Mouse (Mus musculus): ENCODE measurements around the gene Cklf. TPM values are rescaled to one million over a fixed set of nuclear protein-coding genes. Genes with fewer than 3 reads are reported as not detected.

Cklf gene
- polyA plus RNA-seq, 2 experiments, result 13.6 to 16.5 TPM

GRCm38 (mm10) chr8:104232919-104233318 lies 17.7 kb upstream of the Cklf start:
- ATAC-seq (ENCODE audit: insufficient read depth) (no peak), DNase-seq (ENCODE audit: low read depth in 3 of 3, low spot score in 3 of 3) (no peak)
- TF ChIP-seq EP300 (IDR thresholded peaks at IDR 0.05; ENCODE audit: low read depth) (no peak), CTCF (IDR thresholded peaks at IDR 0.05; ENCODE audit: low read depth) (no peak)
- Histone ChIP-seq H3K27ac (no peak overlapping the region), H3K9me3 (ENCODE audit: control insufficient read depth, low read length) (no peaks in the 10 kb centered on the region), H3K9ac (replicated peaks) (no peak overlapping the region), H3K36me3 (replicated peaks; ENCODE audit: control insufficient read depth, insufficient read depth, low read depth) (peaks cover 6% of the 10 kb centered on the region; the same call in 1 of the 2 replicates), H3K4me2 (ENCODE audit: low read depth) (no peak overlapping the region), H3K27me3 (ENCODE audit: control insufficient read depth, insufficient read depth, low read length) (no peaks in the 10 kb centered on the region), H3K4me3 (ENCODE audit: insufficient read depth in 1 of 2, low read depth in 2 of 2, low read length in 2 of 2) (no peak overlapping the region), H3K4me1 (replicated peaks; ENCODE audit: control insufficient read depth in 2 of 2, insufficient read depth in 2 of 2, low read length in 1 of 2) (peaks cover 0 to 5% of the 10 kb centered on the region in 2 experiments; a peak in 2 of 4 replicates)
- WGBS (ENCODE audit: insufficient replicate concordance), result 60% methylated on average over 5 of the region's 5 CpGs

DNA sequence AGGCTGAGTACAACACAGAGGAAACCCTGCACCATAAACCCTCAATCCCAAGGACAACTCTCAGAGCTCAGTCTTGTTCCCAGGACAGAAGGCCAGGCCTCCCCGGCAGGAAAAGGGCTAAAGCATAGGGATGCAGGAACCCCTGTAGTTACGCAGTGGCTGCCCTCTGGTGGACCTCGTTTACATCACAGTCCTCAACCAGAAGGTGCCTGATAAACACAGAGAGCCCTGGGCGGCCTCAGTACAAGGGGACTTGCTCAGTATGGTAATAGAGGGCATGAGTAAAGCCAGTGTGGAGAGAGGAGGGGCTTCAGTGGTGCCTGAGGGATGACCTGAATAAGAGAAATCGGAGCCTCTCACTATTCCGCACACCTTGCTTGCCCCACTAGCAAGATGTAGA lies 16.1 kb upstream of the Cklf start:
- Histone ChIP-seq H3K4me1 (replicated peaks; ENCODE audit: control insufficient read depth in 2 of 2, insufficient read depth in 2 of 2, low read length in 1 of 2) (peaks cover 0 to 8% of the 10 kb centered on the region in 2 experiments; a peak in 2 of 4 replicates), H3K27me3 (ENCODE audit: control insufficient read depth, insufficient read depth, low read length) (no peaks in the 10 kb centered on the region), H3K9ac (replicated peaks) (no peak overlapping the region), H3K27ac (no peak overlapping the region), H3K9me3 (ENCODE audit: control insufficient read depth, low read length) (no peaks in the 10 kb centered on the region), H3K4me2 (ENCODE audit: low read depth) (no peak overlapping the region), H3K4me3 (ENCODE audit: insufficient read depth in 1 of 2, low read depth in 2 of 2, low read length in 2 of 2) (no peak overlapping the region), H3K36me3 (replicated peaks; ENCODE audit: control insufficient read depth, insufficient read depth, low read depth) (no peaks in the 10 kb centered on the region; the same call in 1 of the 2 replicates)
- ATAC-seq (ENCODE audit: insufficient read depth) (no peak), DNase-seq (ENCODE audit: low read depth in 3 of 3, low spot score in 3 of 3) (no peak)
- TF ChIP-seq CTCF (IDR thresholded peaks at IDR 0.05; ENCODE audit: low read depth) (peak; percentile 54), EP300 (IDR thresholded peaks at IDR 0.05; ENCODE audit: low read depth) (no peak)
- 52% methylated on average over 6 of the region's 6 CpGs for WGBS (ENCODE audit: insufficient replicate concordance)

- Histone ChIP-seq H3K36me3 (replicated peaks; ENCODE audit: control insufficient read depth, insufficient read depth, low read depth) (no peaks in the 10 kb centered on the region), H3K4me2 (ENCODE audit: low read depth) (no peak overlapping the region; the same call in 1 of the 2 replicates), H3K4me1 (replicated peaks; ENCODE audit: control insufficient read depth in 2 of 2, insufficient read depth in 2 of 2, low read length in 1 of 2) (peaks cover 0 to 10% of the 10 kb centered on the region in 2 experiments; a peak in 2 of 4 replicates), H3K4me3 (ENCODE audit: insufficient read depth in 1 of 2, low read depth in 2 of 2, low read length in 2 of 2) (no peak overlapping the region), H3K9me3 (ENCODE audit: control insufficient read depth, low read length) (no peaks in the 10 kb centered on the region), H3K9ac (replicated peaks) (no peak overlapping the region), H3K27me3 (ENCODE audit: control insufficient read depth, insufficient read depth, low read length) (no peaks in the 10 kb centered on the region), H3K27ac (no peak overlapping the region)
- TF ChIP-seq EP300 (IDR thresholded peaks at IDR 0.05; ENCODE audit: low read depth), result no peak
- TF ChIP-seq CTCF (IDR thresholded peaks at IDR 0.05; ENCODE audit: low read depth), result no peak
- DNase-seq (ENCODE audit: low read depth in 3 of 3, low spot score in 3 of 3) (no peak), ATAC-seq (ENCODE audit: insufficient read depth) (peak; percentile 72)
- 26% methylated on average over 10 of the region's 10 CpGs for WGBS (ENCODE audit: insufficient replicate concordance)
Measured at GRCm38 (mm10) chr8:104239418-104239861, 11.2 kb upstream of the Cklf start.

GRCm38 (mm10) chr8:104242038-104242644 lies 8.5 kb upstream of the Cklf start:
- TF ChIP-seq EP300 (IDR thresholded peaks at IDR 0.05; ENCODE audit: low read depth) (no peak), CTCF (IDR thresholded peaks at IDR 0.05; ENCODE audit: low read depth) (no peak)
- no peak for ATAC-seq (ENCODE audit: insufficient read depth)
- 54% methylated on average over 12 of the region's 12 CpGs for WGBS (ENCODE audit: insufficient replicate concordance)

DNA sequence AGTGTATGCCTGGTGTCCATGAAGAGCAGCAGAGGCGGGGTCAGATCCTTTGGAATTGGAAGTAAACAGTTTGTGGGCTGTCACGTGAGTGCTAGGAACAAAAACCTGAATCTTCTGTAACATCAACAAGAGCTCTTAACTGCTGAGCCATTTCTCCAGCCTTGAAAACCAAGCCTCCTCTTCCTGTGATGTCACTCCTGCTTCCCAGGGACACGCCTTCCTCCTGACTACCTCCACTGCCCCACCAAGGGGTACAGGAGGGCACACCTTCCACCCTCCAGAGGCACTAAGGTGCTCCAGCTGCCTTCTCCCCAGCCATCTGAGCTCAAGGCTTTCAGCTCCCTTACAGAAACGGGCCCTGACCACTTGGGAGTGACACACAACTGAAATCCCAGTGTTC lies 4.0 kb upstream of the Cklf start:
- DNase-seq (ENCODE audit: low read depth in 3 of 3, low spot score in 3 of 3) (no peak), ATAC-seq (ENCODE audit: insufficient read depth) (no peak)
- 72% methylated on average over 4 of the region's 4 CpGs for WGBS (ENCODE audit: insufficient replicate concordance)
- Histone ChIP-seq H3K36me3 (replicated peaks; ENCODE audit: control insufficient read depth, insufficient read depth, low read depth) (no peaks in the 10 kb centered on the region), H3K4me1 (replicated peaks; ENCODE audit: control insufficient read depth in 2 of 2, insufficient read depth in 2 of 2, low read length in 1 of 2) (peaks cover 9 to 27% of the 10 kb centered on the region in 2 experiments), H3K4me3 (ENCODE audit: insufficient read depth in 1 of 2, low read depth in 2 of 2, low read length in 2 of 2) (no peak overlapping the region), H3K27ac (no peak overlapping the region), H3K4me2 (ENCODE audit: low read depth) (no peak overlapping the region), H3K27me3 (ENCODE audit: control insufficient read depth, insufficient read depth, low read length) (no peaks in the 10 kb centered on the region), H3K9ac (replicated peaks) (no peak overlapping the region), H3K9me3 (ENCODE audit: control insufficient read depth, low read length) (no peaks in the 10 kb centered on the region)
- TF ChIP-seq CTCF (IDR thresholded peaks at IDR 0.05; ENCODE audit: low read depth), result no peak
- no peak for TF ChIP-seq EP300 (IDR thresholded peaks at IDR 0.05; ENCODE audit: low read depth)

More at GRCm38 (mm10) chr8:104242038-104242644, 8.5 kb upstream of the Cklf start:
- Histone ChIP-seq H3K9me3 (ENCODE audit: control insufficient read depth, low read length) (no peaks in the 10 kb centered on the region), H3K4me2 (ENCODE audit: low read depth) (no peak overlapping the region), H3K27ac (no peak overlapping the region), H3K9ac (replicated peaks) (no peak overlapping the region), H3K36me3 (replicated peaks; ENCODE audit: control insufficient read depth, insufficient read depth, low read depth) (no peaks in the 10 kb centered on the region), H3K4me1 (replicated peaks; ENCODE audit: control insufficient read depth in 2 of 2, insufficient read depth in 2 of 2, low read length in 1 of 2) (peaks cover 0 to 15% of the 10 kb centered on the region in 2 experiments; a peak in 2 of 4 replicates), H3K4me3 (ENCODE audit: insufficient read depth in 1 of 2, low read depth in 2 of 2, low read length in 2 of 2) (no peak overlapping the region), H3K27me3 (ENCODE audit: control insufficient read depth, insufficient read depth, low read length) (no peaks in the 10 kb centered on the region)
- no peak for DNase-seq (ENCODE audit: low read depth in 3 of 3, low spot score in 3 of 3)

Measured in liver, embryonic 14.5 days (tissue).